Mouse (Mus musculus) urinary bladder, postnatal 10 days (tissue): ENCODE measurements around the gene Mapkap1.

Experiments used
- DNase-seq: peaks from one replicate; pipeline ENCODE4 v3.0.0; 2022; ENCODE audit warnings: low spot score

Gene Mapkap1

GRCm38 (mm10) chr2:34406601-34407464 lies at the start of gene Mapkap1:
Gene Mapkap1, plus strand, starts transcription at chr2:34406771.
- DNase-seq, result peak; percentile 85

- no peak for DNase-seq
Measured at GRCm38 (mm10) chr2:34363678-34364077, 42.9 kb upstream of the Mapkap1 start.

- no peak for DNase-seq
Measured at GRCm38 (mm10) chr2:34367024-34367423, 39.5 kb upstream of the Mapkap1 start.

GRCm38 (mm10) chr2:34368396-34368795 lies 38.2 kb upstream of the Mapkap1 start:
- no peak for DNase-seq

GRCm38 (mm10) chr2:34370349-34370724 lies 36.2 kb upstream of the Mapkap1 start:
- DNase-seq, result no peak

- peak; percentile 10 for DNase-seq
Measured at GRCm38 (mm10) chr2:34370725-34371440, 35.7 kb upstream of the Mapkap1 start.

GRCm38 (mm10) chr2:34371441-34372304 lies 34.9 kb upstream of the Mapkap1 start:
- DNase-seq, result no peak

- DNase-seq, result peak; percentile 79
Measured at GRCm38 (mm10) chr2:34372305-34373301, 34.0 kb upstream of the Mapkap1 start, which contains the start of gene Pbx3. Gene Pbx3, minus strand, starts transcription at chr2:34373142.

GRCm38 (mm10) chr2:34373886-34374285 lies 32.7 kb upstream of the Mapkap1 start:
- DNase-seq, result no peak

GRCm38 (mm10) chr2:34374349-34374748 lies 32.2 kb upstream of the Mapkap1 start:
- DNase-seq, result no peak

- DNase-seq, result no peak
Measured at GRCm38 (mm10) chr2:34378930-34379329, 27.6 kb upstream of the Mapkap1 start.

- DNase-seq, result no peak
Measured at GRCm38 (mm10) chr2:34399535-34399934, 7.0 kb upstream of the Mapkap1 start.

- DNase-seq, result no peak
Measured at GRCm38 (mm10) chr2:34407596-34407995, 1.0 kb downstream of the Mapkap1 start.

- no peak for DNase-seq
Measured at GRCm38 (mm10) chr2:34408341-34408740, 1.8 kb downstream of the Mapkap1 start.

GRCm38 (mm10) chr2:34409741-34410340 lies 3.3 kb downstream of the Mapkap1 start:
- no peak for DNase-seq

GRCm38 (mm10) chr2:34420256-34420655 lies 13.7 kb downstream of the Mapkap1 start:
- DNase-seq, result no peak

- no peak for DNase-seq
Measured at GRCm38 (mm10) chr2:34424186-34424585, 17.6 kb downstream of the Mapkap1 start.

- no peak for DNase-seq
Measured at GRCm38 (mm10) chr2:34425573-34426223, 19.1 kb downstream of the Mapkap1 start.

GRCm38 (mm10) chr2:34430663-34431062 lies 24.1 kb downstream of the Mapkap1 start:
- no peak for DNase-seq
